Mouse (Mus musculus): ENCODE results near the gene Epha3. TPM values are rescaled to one million over a fixed set of nuclear protein-coding genes. Genes with fewer than 3 reads are reported as not detected.
A peak's percentile ranks its signal among the peaks of the same experiment; 100 is the strongest.

The Epha3 gene
- polyA plus RNA-seq, 1 experiment from 2014 or later, result 5.5 TPM

DNA sequence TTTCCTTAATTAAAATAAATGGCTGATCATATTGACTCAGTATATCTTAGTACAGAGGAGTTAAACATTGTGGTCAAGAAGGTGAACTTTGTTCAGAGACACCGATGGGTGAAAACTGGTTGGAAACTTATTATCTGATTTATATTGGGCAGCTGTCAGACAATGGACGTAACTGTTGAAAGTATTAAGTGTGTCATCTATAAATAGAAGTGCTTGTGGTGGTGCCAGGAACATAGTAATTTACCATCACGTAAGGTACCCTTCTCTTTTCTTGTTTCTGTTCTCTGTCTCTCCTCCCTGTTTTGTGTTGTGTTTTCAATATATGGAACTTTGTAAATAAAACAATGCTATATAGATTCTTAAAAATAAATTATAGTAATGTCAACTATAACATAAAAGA lies 174.6 kb downstream of the Epha3 start:
- no peak for ATAC-seq
- H3K9me3 ChIP-seq (ENCODE audit: control insufficient read depth, low read length), result no peaks in the 10 kb centered on the region
- H3K4me2 ChIP-seq (ENCODE audit: low read depth, low read length), result no peak overlapping the region
- H3K4me3 ChIP-seq (ENCODE audit: low read length), result no peak overlapping the region
- WGBS, result 55% methylated on average over 3 of the region's 3 CpGs
- no peak overlapping the region for H3K27ac ChIP-seq (ENCODE audit: low read length)
- H3K36me3 ChIP-seq (ENCODE audit: control insufficient read depth, insufficient read depth, low read length), result no peaks in the 10 kb centered on the region
- no peak overlapping the region for H3K9ac ChIP-seq (ENCODE audit: low read depth, low read length)
- H3K4me1 ChIP-seq (ENCODE audit: control insufficient read depth, insufficient read depth, low read length), result no peaks in the 10 kb centered on the region
- H3K27me3 ChIP-seq (replicated peaks; ENCODE audit: control insufficient read depth, insufficient read depth, low read length), result no peaks in the 10 kb centered on the region

DNA sequence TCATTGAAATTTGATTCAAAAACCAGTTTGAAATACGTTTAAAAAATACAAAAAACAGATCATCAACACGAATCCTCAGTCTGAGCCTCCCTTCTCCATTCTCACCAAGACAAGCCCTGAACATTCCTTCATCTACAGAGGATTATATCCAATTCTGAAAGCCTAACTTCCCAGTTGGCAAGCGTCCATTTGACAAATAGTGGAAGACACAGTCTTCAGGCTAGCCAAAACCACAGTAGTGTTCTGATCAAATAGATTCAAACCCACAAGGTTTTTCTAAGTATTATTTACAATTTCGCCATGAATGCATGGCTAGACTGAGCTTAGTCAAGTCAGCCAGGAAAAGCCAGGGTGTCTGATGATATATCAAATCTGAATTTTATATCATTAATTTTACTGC lies 179.8 kb downstream of the Epha3 start:
- no peaks in the 10 kb centered on the region for H3K36me3 ChIP-seq (ENCODE audit: control insufficient read depth, insufficient read depth, low read length)
- WGBS, result 78% methylated on average over 4 of the region's 4 CpGs
- H3K9me3 ChIP-seq (ENCODE audit: control insufficient read depth, low read length), result no peaks in the 10 kb centered on the region
- H3K27me3 ChIP-seq (replicated peaks; ENCODE audit: control insufficient read depth, insufficient read depth, low read length), result no peaks in the 10 kb centered on the region
- no peak overlapping the region for H3K4me3 ChIP-seq (ENCODE audit: low read length)
- no peak for ATAC-seq
- H3K4me2 ChIP-seq (ENCODE audit: low read depth, low read length), result no peak overlapping the region
- no peaks in the 10 kb centered on the region for H3K4me1 ChIP-seq (ENCODE audit: control insufficient read depth, insufficient read depth, low read length)
- H3K9ac ChIP-seq (ENCODE audit: low read depth, low read length), result no peak overlapping the region
- no peak overlapping the region for H3K27ac ChIP-seq (ENCODE audit: low read length)

DNA sequence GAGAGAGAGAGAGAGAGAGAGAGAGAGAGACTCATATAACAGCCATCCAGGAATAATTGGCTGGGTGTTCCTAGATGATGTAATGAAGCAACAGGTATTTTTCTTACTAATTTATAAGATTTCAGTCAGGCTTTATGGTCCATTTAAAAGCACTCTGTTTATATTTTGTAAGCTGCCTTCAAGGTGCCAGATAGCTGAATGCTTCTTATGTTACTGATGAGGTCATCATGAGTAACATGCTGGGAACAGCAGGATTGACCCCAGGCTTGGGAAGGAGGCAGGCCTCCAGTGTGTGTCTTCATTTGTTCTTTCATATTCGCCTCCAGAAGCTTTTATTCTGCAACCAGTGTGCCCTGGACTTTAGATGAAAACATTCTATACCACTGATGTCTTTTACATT lies 189.5 kb downstream of the Epha3 start:
- no peak for ATAC-seq
- Histone ChIP-seq H3K9me3 (ENCODE audit: control insufficient read depth, low read length) (no peaks in the 10 kb centered on the region), H3K4me3 (ENCODE audit: low read length) (no peak overlapping the region), H3K36me3 (ENCODE audit: control insufficient read depth, insufficient read depth, low read length) (no peaks in the 10 kb centered on the region), H3K4me2 (ENCODE audit: low read depth, low read length) (no peak overlapping the region), H3K4me1 (ENCODE audit: control insufficient read depth, insufficient read depth, low read length) (no peaks in the 10 kb centered on the region), H3K9ac (ENCODE audit: low read depth, low read length) (no peak overlapping the region), H3K27me3 (replicated peaks; ENCODE audit: control insufficient read depth, insufficient read depth, low read length) (no peaks in the 10 kb centered on the region), H3K27ac (ENCODE audit: low read length) (no peak overlapping the region)
- WGBS, result 49% methylated on average over 1 of the region's 1 CpGs

DNA sequence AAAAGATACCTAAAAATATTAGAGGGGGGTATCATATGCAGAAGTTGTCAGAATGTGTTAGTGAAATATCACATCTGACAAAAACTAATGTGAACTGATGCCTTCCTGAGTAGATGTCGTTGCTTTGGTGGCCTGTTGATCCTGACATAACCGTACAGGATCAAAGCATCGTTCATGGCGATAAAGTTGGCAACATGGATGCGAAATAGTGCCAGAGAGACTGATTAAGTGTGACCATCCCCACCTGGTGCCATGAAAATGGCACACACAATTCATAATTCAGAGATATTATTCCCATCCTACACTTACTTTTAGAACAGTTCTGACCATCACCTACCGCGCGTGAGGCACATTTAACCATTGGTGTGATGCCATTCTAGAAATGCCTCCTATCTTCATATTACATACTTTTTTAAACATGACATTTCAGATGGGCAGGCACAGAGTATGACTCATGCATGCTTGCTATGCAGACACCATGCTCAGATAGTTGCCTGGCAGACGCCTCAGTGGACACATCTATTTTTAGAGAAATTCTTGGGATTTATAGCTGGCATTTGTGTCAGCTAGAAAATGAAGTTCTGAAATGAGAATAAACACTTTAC lies 190.6 kb downstream of the Epha3 start:
- Histone ChIP-seq H3K9ac (ENCODE audit: low read depth, low read length) (no peak overlapping the region), H3K27me3 (replicated peaks; ENCODE audit: control insufficient read depth, insufficient read depth, low read length) (no peaks in the 10 kb centered on the region), H3K4me3 (ENCODE audit: low read length) (no peak overlapping the region), H3K4me2 (ENCODE audit: low read depth, low read length) (no peak overlapping the region), H3K27ac (ENCODE audit: low read length) (no peak overlapping the region), H3K9me3 (ENCODE audit: control insufficient read depth, low read length) (no peaks in the 10 kb centered on the region), H3K4me1 (ENCODE audit: control insufficient read depth, insufficient read depth, low read length) (no peaks in the 10 kb centered on the region), H3K36me3 (ENCODE audit: control insufficient read depth, insufficient read depth, low read length) (no peaks in the 10 kb centered on the region)
- no peak for ATAC-seq
- 92% methylated on average over 9 of the region's 9 CpGs for WGBS

DNA sequence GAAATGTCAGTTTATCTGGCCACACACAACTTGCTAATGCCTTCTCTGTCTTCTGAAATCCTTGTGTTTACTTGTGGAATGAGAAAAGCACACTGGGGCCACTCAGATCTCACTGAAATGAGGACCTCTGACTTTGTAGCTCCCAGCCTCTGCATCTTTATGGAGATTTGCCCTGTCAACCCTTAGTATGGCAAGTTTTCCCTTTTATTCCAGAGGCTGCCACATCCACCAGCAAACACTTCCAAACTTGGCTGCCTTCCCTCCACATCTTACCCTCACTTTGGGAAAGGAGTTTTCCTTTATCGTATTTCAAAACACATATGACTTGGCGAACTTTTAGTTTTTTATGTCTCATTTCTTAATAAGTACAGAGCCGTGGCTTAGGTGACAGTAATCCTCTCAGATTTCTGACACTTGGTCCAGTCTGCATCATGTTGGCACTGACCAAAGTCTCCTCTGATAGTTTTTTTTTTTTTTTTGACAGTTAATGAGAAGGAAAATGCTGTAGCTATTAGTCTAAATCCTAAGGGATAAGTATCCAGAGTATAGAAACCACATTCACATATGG lies 198.0 kb downstream of the Epha3 start:
- no peak overlapping the region for H3K4me2 ChIP-seq (ENCODE audit: low read depth, low read length)
- no peak overlapping the region for H3K27ac ChIP-seq (ENCODE audit: low read length)
- H3K9me3 ChIP-seq (ENCODE audit: control insufficient read depth, low read length), result no peaks in the 10 kb centered on the region
- H3K4me1 ChIP-seq (ENCODE audit: control insufficient read depth, insufficient read depth, low read length), result no peaks in the 10 kb centered on the region
- no peak for ATAC-seq
- H3K4me3 ChIP-seq (ENCODE audit: low read length), result no peak overlapping the region
- no peak overlapping the region for H3K9ac ChIP-seq (ENCODE audit: low read depth, low read length)
- H3K36me3 ChIP-seq (ENCODE audit: control insufficient read depth, insufficient read depth, low read length), result no peaks in the 10 kb centered on the region
- WGBS, result 79% methylated on average over 3 of the region's 3 CpGs
- H3K27me3 ChIP-seq (replicated peaks; ENCODE audit: control insufficient read depth, insufficient read depth, low read length), result no peaks in the 10 kb centered on the region

DNA sequence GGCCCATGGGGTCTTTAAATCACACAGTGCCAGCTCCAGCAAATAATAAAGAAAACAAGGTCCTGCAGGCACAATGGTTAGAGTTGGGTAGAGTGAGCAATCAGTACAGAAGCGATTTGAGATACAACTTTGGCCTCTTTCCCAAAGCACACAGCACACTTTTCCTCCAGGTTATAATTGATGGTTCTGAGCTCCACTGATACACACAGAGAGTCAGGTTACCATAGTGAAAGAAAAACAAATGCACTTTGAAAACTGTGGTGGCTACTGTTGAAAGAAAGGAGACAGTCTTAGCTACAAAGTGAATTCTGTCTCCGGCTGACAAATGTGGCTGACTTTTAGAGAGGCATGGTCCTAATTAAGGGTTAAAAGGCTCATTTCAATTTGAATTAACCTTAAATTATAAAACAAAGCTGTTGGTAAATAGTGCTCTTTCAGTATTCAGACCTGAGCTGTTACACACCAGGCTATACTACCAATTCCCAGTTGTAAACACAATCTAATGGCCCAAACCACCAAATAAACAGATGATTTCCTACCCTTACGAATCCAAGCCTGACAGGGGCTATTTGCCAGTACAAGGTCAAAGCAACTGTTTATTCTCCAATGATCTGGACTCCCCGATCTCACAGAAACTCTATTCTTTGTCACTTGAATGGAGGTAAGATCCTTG lies 205.5 kb downstream of the Epha3 start:
- H3K27ac ChIP-seq (ENCODE audit: low read length), result no peak overlapping the region
- no peak overlapping the region for H3K4me3 ChIP-seq (ENCODE audit: low read length)
- no peaks in the 10 kb centered on the region for H3K27me3 ChIP-seq (replicated peaks; ENCODE audit: control insufficient read depth, insufficient read depth, low read length)
- no peaks in the 10 kb centered on the region for H3K4me1 ChIP-seq (ENCODE audit: control insufficient read depth, insufficient read depth, low read length)
- no peaks in the 10 kb centered on the region for H3K9me3 ChIP-seq (ENCODE audit: control insufficient read depth, low read length)
- WGBS, result 45% methylated on average over 4 of the region's 4 CpGs
- no peak for ATAC-seq
- H3K4me2 ChIP-seq (ENCODE audit: low read depth, low read length), result no peak overlapping the region
- no peak overlapping the region for H3K9ac ChIP-seq (ENCODE audit: low read depth, low read length)
- no peaks in the 10 kb centered on the region for H3K36me3 ChIP-seq (ENCODE audit: control insufficient read depth, insufficient read depth, low read length)

DNA sequence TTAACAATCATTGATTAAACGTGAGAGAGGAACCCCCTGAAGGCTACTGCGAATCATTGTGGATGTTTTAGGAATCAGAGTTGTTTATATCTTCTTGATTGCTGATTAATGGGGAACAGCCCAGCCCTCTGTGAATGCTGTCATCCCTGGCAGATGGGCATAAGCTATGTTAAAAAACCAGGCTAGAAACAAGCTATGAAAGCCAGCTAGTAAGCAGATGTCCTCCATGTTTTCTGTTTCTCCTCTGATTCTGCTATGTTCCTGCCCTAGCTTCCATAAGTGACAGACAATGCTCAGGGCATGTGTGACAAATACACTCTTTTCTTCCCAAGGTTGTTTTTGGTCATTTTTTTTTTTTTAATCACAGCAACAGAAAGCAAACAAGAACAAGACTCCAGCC lies 206.2 kb downstream of the Epha3 start:
- WGBS, result 52% methylated on average over 2 of the region's 2 CpGs
- H3K27me3 ChIP-seq (replicated peaks; ENCODE audit: control insufficient read depth, insufficient read depth, low read length), result no peaks in the 10 kb centered on the region
- no peaks in the 10 kb centered on the region for H3K4me1 ChIP-seq (ENCODE audit: control insufficient read depth, insufficient read depth, low read length)
- ATAC-seq, result no peak
- H3K9me3 ChIP-seq (ENCODE audit: control insufficient read depth, low read length), result no peaks in the 10 kb centered on the region
- no peak overlapping the region for H3K4me3 ChIP-seq (ENCODE audit: low read length)
- no peaks in the 10 kb centered on the region for H3K36me3 ChIP-seq (ENCODE audit: control insufficient read depth, insufficient read depth, low read length)
- no peak overlapping the region for H3K4me2 ChIP-seq (ENCODE audit: low read depth, low read length)
- no peak overlapping the region for H3K27ac ChIP-seq (ENCODE audit: low read length)
- no peak overlapping the region for H3K9ac ChIP-seq (ENCODE audit: low read depth, low read length)

DNA sequence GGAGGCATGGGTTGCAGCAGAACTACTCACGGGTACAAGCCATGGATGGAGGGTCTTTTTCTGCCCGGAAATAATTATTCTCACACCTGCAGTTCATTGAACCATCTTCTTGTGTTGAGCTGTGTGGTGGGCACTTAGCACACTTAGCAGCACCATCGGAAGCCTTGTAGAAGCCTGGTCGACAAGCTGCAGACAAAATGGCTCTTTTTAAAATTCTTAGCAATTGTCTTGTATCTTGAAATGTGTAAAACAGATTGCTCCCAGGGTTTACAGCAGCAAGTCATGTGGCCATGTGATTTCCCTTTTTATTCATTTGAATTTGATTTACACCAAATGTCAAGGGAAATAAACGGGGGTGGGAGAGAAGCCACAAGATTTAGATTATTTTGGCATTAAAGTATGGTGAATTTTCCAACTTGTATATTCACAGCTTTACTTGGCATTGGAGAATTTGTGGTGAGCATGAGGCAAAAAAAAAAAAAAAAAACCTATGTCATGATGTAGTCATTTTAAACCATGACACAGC lies 210.5 kb downstream of the Epha3 start:
- no peak overlapping the region for H3K4me2 ChIP-seq (ENCODE audit: low read depth, low read length)
- H3K27ac ChIP-seq (ENCODE audit: low read length), result no peak overlapping the region
- ATAC-seq, result no peak
- H3K9ac ChIP-seq (ENCODE audit: low read depth, low read length), result no peak overlapping the region
- H3K4me1 ChIP-seq (ENCODE audit: control insufficient read depth, insufficient read depth, low read length), result no peaks in the 10 kb centered on the region
- H3K4me3 ChIP-seq (ENCODE audit: low read length), result no peak overlapping the region
- H3K36me3 ChIP-seq (ENCODE audit: control insufficient read depth, insufficient read depth, low read length), result no peaks in the 10 kb centered on the region
- no peaks in the 10 kb centered on the region for H3K9me3 ChIP-seq (ENCODE audit: control insufficient read depth, low read length)
- H3K27me3 ChIP-seq (replicated peaks; ENCODE audit: control insufficient read depth, insufficient read depth, low read length), result no peaks in the 10 kb centered on the region
- 87% methylated on average over 5 of the region's 5 CpGs for WGBS

DNA sequence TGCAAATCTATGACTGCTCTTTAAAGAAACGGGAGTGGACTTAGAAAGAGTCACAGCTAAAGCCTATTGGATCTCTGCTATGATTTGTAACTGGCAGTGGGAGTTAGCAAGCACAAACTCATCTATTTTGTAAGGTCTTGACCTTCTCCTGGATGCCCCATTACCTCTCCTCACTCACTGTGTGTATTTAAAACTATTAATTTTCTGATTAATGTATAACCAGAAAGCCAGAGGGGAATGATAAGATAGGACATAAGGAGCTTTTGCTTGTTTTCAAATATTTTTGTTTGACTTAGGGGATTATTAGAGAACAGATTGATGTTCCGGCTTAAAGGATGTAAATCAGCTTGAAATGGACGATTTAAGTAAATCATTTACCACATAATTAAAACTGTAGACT lies 213.2 kb downstream of the Epha3 start:
- 47% methylated on average over 3 of the region's 3 CpGs for WGBS

More for the DNA sequence above, 213.2 kb downstream of the Epha3 start:
- no peak overlapping the region for H3K9ac ChIP-seq (ENCODE audit: low read depth, low read length)
- no peaks in the 10 kb centered on the region for H3K27me3 ChIP-seq (replicated peaks; ENCODE audit: control insufficient read depth, insufficient read depth, low read length)
- no peak overlapping the region for H3K4me3 ChIP-seq (ENCODE audit: low read length)
- H3K36me3 ChIP-seq (ENCODE audit: control insufficient read depth, insufficient read depth, low read length), result no peaks in the 10 kb centered on the region
- peak; percentile 59 for ATAC-seq
- H3K4me1 ChIP-seq (ENCODE audit: control insufficient read depth, insufficient read depth, low read length), result no peaks in the 10 kb centered on the region
- no peak overlapping the region for H3K4me2 ChIP-seq (ENCODE audit: low read depth, low read length)
- no peaks in the 10 kb centered on the region for H3K9me3 ChIP-seq (ENCODE audit: control insufficient read depth, low read length)
- H3K27ac ChIP-seq (ENCODE audit: low read length), result no peak overlapping the region
